Mouse (Mus musculus) neural tube, embryonic 14.5 days (tissue): ENCODE data around the gene Rnase11. TPM values are rescaled to one million over a fixed set of nuclear protein-coding genes. Genes with fewer than 3 reads are reported as not detected.

ENCODE experiments used
- ATAC-seq: fragments of 200-750 bp; cut with Nextera tagmentation; 2 replicates; pipeline ENCODE4 v1.8.0; 2017; ENCODE audit warnings: low read depth, mild to moderate bottlenecking, moderate TSS enrichment, moderate library complexity
- H3K27ac ChIP-seq: fragments of 300-500 bp; sonication (generic); 2 replicates; pipeline ENCODE4 v1.5.1; 2014; ENCODE audit warnings: low read depth, mild to moderate bottlenecking, control low read depth, low read length, moderate library complexity, mixed read lengths
- H3K27me3 ChIP-seq: fragments of 300-500 bp; sonication (generic); 2 replicates; pipeline ENCODE4 v1.6.1; 2014; ENCODE audit warnings: low read length; ENCODE audit not compliant: control insufficient read depth, insufficient read depth
- H3K36me3 ChIP-seq: fragments of 300-500 bp; sonication (generic); 2 replicates; pipeline ENCODE4 v1.6.1; 2014; ENCODE audit warnings: low read length, mixed read lengths; ENCODE audit not compliant: control insufficient read depth, insufficient read depth
- H3K4me1 ChIP-seq: fragments of 300-500 bp; sonication (generic); 2 replicates; pipeline ENCODE4 v1.6.1; 2014; ENCODE audit warnings: low read length; ENCODE audit not compliant: control insufficient read depth, insufficient read depth
- H3K4me2 ChIP-seq: fragments of 300-500 bp; sonication (generic); 2 replicates; pipeline ENCODE4 v1.6.1; 2014; ENCODE audit warnings: mild to moderate bottlenecking, low read depth, low read length, control low read depth
- H3K4me3 ChIP-seq: fragments of 300-500 bp; sonication (generic); 2 replicates; pipeline ENCODE4 v1.5.1; 2014; ENCODE audit warnings: low read depth, low read length, control low read depth, mixed read lengths
- H3K9ac ChIP-seq: fragments of 300-500 bp; sonication (generic); replicated peaks from 2 replicates; pipeline ENCODE4 v1.6.1; 2014; ENCODE audit warnings: low read depth, mild to moderate bottlenecking, control low read depth, low read length, mixed read lengths
- H3K9me3 ChIP-seq: fragments of 300-500 bp; sonication (generic); 2 replicates; pipeline ENCODE4 v1.6.1; 2016; ENCODE audit warnings: low read length; ENCODE audit not compliant: control insufficient read depth
- WGBS: fragments of 180-500 bp; shearing (Covaris S2); extraction: QIAGEN DNeasy Blood & Tissue Kit; methylation state at CpG from one replicate; pipeline ENCODE4 v1.1.7; 2014; 5-methylcytosine and 5-hydroxymethylcytosine counted together
- polyA plus RNA-seq: library from polyadenylated mRNA; unstranded; fragments of >200 nt; fragmentation: Nextera tagmentation; extraction: Ambion mirVana; gene quantifications from 2 replicates; pipeline ENCODE4 v1.2.1, GENCODE M21; 2014

Gene Rnase11
- polyA plus RNA-seq, 1 experiment from 2014 or later: not detected

DNA sequence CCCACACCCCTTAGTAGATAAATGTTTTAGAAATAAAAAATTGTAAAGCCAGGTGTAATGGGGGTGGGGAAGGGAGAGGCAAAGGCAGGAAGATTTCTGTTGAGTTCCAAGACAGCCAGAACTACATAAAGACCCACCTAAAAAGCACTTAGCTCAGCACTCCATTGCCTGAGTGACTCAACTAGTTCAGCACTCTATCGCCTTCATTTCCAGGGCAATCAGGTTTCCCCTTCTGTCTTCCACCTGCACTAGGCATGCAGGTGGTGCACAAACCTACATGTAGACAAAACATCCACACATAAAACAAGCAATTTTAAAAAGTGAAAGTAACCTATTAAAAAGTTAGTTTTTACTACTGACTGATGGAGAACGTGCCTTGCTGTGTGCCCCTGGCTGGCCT, 35.1 kb upstream of the Rnase11 start:
- no peaks in the 10 kb centered on the region for H3K36me3 ChIP-seq
- WGBS: 81% methylated on average over 2 of the region's 2 CpGs
- peaks cover 5% of the 10 kb centered on the region; the same call in 1 of the 2 replicates for H3K4me1 ChIP-seq
- no peak for ATAC-seq
- no peaks in the 10 kb centered on the region for H3K9me3 ChIP-seq
- peaks cover 8% of the 10 kb centered on the region; the same call in 1 of the 2 replicates for H3K27me3 ChIP-seq
- no peak overlapping the region for H3K4me3 ChIP-seq
- no peak overlapping the region for H3K27ac ChIP-seq
- H3K9ac ChIP-seq: no peak overlapping the region
- H3K4me2 ChIP-seq: no peak overlapping the region

DNA sequence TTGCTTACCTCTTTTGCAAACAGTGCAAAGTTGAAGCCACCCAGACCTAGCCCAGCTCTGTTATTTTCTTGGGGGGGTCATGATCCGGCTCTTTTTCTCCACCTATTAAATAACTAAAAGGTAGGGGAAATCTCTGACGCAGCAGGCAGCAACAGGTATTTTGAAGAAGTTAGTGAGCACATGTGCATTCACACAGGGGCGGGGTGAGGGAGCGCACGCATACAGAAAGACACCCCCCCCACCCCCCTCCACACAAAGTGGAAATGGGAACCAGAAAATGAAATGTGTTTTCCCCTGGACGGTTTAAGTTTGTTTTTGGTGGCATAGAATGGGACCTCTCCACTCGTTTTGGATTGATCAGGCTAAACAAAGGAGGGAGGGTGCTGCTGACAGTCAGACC, 33.8 kb upstream of the Rnase11 start:
- H3K27ac ChIP-seq: no peak overlapping the region
- peaks cover 8% of the 10 kb centered on the region; the same call in 1 of the 2 replicates for H3K27me3 ChIP-seq
- peaks cover 5% of the 10 kb centered on the region; the same call in 1 of the 2 replicates for H3K4me1 ChIP-seq
- 15% methylated on average over 7 of the region's 7 CpGs for WGBS
- H3K4me2 ChIP-seq: peak overlapping the region; percentile 67
- no peaks in the 10 kb centered on the region for H3K36me3 ChIP-seq
- no peak overlapping the region for H3K9ac ChIP-seq
- H3K4me3 ChIP-seq: peak overlapping the region; percentile 39
- H3K9me3 ChIP-seq: no peaks in the 10 kb centered on the region
- ATAC-seq: no peak

DNA sequence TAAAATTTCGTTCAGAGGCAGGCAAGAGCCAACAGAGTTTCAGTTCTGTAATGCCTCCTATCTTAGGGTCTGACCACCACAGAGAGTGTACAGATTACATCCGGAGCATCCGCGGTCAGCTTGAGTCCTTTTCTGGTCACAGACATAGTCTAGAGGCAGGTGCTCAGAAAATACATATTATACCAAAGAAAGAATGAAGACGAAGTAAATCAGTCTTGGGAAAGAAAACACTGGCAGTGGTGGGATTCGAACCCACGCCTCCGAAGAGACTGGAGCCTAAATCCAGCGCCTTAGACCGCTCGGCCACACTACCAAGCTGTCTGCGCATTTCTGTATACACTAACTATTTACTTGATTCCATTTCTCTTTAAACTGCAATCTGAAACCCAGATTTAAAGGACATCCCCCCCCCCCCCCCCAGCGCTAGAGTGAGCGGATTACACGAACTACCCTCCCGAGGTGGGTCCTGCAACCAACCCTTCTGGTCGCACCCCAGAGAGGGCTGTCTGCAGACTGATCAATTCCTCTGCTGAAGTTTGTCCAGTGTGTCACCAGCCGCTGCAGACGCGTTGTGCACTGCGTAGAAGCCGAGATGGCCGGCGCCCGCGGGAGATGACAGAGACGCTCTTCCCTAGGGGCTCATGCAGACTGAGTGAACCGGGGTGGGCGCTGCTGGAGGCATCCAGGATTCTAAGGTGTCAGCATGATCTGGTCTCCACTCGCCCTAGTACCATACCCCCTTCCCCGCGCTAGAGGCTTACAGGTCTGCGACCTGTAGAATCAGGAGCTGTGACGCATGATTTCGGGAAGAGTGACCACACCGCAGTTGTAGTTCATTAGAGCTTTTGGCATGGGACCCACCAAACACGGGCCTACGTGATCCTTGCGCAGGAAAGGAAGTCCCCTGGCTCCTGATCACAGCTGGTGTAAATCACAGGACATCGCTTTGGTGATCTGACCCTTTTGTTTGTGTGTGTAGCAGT, 32.9 kb upstream of the Rnase11 start:
- Histone ChIP-seq H3K4me2 (peak overlapping the region; percentile 67), H3K9me3 (no peaks in the 10 kb centered on the region), H3K27me3 (peaks cover 8% of the 10 kb centered on the region; the same call in 1 of the 2 replicates), H3K27ac (no peak overlapping the region), H3K4me1 (peaks cover 5% of the 10 kb centered on the region; the same call in 1 of the 2 replicates), H3K4me3 (peak overlapping the region; percentile 39), H3K36me3 (no peaks in the 10 kb centered on the region), H3K9ac (peak overlapping the region; percentile 41; the same call in 1 of the 2 replicates)
- peak; percentile 77 for ATAC-seq
- WGBS: 4% methylated on average over 38 of the region's 40 CpGs

DNA sequence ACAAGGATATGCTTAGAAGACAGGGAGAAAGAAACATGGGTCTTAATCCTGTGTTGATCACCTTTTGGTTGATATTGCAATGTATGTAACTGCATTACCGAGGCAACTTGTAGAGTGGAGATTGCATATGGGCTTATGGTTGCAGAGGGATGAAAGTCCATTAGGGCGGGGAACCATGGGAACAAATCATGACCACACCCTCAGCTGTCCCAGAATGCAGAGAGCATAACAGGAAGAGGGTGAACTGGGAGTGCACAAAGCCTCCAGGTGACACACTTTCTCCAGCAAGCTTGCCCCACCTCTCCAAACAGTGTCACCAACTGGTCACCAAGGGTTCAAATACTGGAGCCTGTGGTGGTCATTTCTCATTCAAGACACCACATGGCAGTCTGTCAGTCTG, 31.1 kb upstream of the Rnase11 start:
- 95% methylated on average over 2 of the region's 2 CpGs for WGBS
- no peak for ATAC-seq
- Histone ChIP-seq H3K27me3 (peaks cover 8% of the 10 kb centered on the region; the same call in 1 of the 2 replicates), H3K4me3 (no peak overlapping the region), H3K4me1 (peaks cover 5% of the 10 kb centered on the region; the same call in 1 of the 2 replicates), H3K4me2 (no peak overlapping the region), H3K9me3 (no peaks in the 10 kb centered on the region), H3K27ac (no peak overlapping the region), H3K9ac (no peak overlapping the region), H3K36me3 (no peaks in the 10 kb centered on the region)

DNA sequence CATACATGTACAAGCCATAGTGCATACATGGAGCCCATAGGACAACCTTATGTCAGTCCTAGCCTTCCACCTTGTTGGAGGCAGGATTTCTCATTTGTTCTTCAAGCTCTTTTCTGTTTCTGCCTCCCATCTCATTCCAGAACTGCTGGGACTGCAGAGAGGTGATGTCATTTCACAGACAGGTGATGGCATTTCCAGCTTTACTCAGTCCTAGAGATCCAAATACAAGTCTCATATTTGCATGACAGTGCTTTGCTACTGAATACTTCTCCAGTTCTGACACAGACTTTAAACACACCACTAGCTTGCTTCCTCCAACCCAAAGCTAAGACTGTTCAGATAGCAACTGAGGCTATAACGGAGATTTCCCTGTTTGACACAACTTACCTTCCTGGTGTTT, 29.2 kb upstream of the Rnase11 start:
- Histone ChIP-seq H3K36me3 (no peaks in the 10 kb centered on the region), H3K27me3 (peaks cover 8% of the 10 kb centered on the region; the same call in 1 of the 2 replicates), H3K4me1 (peaks cover 5% of the 10 kb centered on the region; the same call in 1 of the 2 replicates), H3K4me2 (no peak overlapping the region), H3K4me3 (no peak overlapping the region), H3K9ac (no peak overlapping the region), H3K27ac (no peak overlapping the region), H3K9me3 (no peaks in the 10 kb centered on the region)
- WGBS: 85% methylated on average over 1 of the region's 1 CpGs
- ATAC-seq: no peak

DNA sequence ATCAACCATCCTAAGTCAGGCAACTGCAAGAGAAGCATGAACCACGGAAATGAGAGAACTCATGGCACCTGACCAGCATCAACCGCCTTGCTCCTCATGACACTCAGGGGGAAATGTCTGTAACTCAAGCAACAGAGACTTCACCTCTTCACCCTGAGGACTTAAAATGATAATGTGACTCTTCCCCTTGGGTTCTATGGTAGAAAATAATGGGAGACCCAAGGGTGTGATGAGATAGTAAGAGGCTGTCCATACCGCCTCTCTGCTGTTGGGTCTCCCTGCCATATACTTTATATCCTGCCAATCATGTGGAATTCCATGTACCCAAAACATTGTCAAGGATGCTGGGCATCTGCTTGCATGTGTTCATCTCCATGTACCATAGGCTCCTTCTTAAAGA, 24.4 kb upstream of the Rnase11 start, which contains the start of gene Olfr750:
Gene Olfr750, minus strand, starts transcription at position 101 of the 400 bp plus-strand sequence.
- WGBS: 83% methylated on average over 3 of the region's 3 CpGs
- no peaks in the 10 kb centered on the region for H3K27me3 ChIP-seq
- H3K4me3 ChIP-seq: no peak within 1 kb of the TSS
- H3K9ac ChIP-seq: no peak within 1 kb of the TSS
- H3K36me3 ChIP-seq: no peaks in the 10 kb centered on the region
- H3K4me2 ChIP-seq: no peak within 1 kb of the TSS
- H3K4me1 ChIP-seq: no peaks in the 10 kb centered on the region
- no peak for ATAC-seq
- no peaks in the 10 kb centered on the region for H3K9me3 ChIP-seq
- no peak within 1 kb of the TSS for H3K27ac ChIP-seq

DNA sequence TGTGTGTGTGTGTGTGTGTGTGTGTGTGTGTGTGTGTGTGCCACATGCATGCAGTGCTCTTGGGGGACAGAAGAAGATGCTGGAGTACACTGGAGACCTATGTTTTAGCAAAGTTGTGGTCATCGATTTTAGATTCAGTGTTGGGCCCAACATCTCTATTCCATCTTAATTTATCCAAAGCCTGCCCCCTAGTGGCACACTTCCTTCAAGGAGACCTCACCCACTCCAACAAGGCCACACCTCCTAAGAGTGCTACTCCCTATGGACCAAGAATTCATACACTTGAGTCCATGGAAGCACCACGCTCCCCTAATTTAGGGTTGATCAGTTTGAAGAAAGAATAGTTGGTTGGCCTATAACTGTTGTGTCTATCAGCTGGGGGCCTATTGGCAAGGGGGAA, 19.7 kb upstream of the Rnase11 start:
- ATAC-seq: no peak
- Histone ChIP-seq H3K4me1 (no peaks in the 10 kb centered on the region), H3K27ac (no peak overlapping the region), H3K4me3 (no peak overlapping the region), H3K9me3 (no peaks in the 10 kb centered on the region), H3K4me2 (no peak overlapping the region), H3K36me3 (no peaks in the 10 kb centered on the region), H3K27me3 (no peaks in the 10 kb centered on the region), H3K9ac (no peak overlapping the region)
- WGBS: 92% methylated on average over 2 of the region's 2 CpGs

DNA sequence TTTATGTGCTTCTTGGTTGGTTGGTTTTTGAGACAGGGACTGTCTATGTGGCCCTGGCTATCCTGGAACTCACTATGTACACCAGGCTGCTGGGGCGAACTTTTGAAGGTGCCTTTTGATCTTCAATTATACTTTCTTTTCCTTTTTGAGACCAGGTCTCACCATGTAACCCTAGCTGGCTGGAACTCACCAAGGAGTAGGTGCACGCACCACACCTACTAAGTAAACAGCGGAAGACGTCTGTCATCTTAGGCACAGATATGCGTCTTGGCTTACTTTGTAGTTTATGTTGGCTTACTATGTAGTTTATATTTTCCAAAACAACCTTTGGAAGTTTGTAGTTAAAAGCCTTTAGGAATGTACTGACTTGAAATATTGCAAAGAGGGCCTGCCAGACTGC, 19.0 kb upstream of the Rnase11 start:
- WGBS: 93% methylated on average over 5 of the region's 5 CpGs
- no peak overlapping the region for H3K27ac ChIP-seq
- no peak for ATAC-seq
- H3K4me3 ChIP-seq: no peak overlapping the region
- H3K27me3 ChIP-seq: no peaks in the 10 kb centered on the region
- H3K4me1 ChIP-seq: no peaks in the 10 kb centered on the region
- H3K9me3 ChIP-seq: no peaks in the 10 kb centered on the region
- no peak overlapping the region for H3K9ac ChIP-seq
- H3K4me2 ChIP-seq: no peak overlapping the region
- H3K36me3 ChIP-seq: no peaks in the 10 kb centered on the region

DNA sequence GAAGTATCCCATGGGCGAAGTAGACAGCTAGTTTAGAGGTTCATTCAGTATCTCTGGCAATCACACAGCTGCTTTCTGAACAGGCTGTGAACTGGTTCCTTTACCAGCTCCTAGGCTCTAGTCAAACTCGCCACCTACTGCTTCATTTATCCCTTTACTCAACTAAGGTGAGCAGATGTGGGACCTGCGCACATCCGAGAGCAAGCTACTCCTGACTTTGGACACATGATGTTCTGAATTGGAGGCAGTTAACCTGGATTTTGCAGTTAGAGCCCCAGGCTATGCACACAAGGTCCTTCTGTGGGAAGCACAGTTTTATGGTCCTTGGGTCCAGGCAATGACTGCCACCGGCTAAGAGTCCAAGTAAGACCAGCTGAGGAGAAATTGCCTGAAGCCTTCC, 10.8 kb upstream of the Rnase11 start:
- H3K9me3 ChIP-seq: no peaks in the 10 kb centered on the region
- 85% methylated on average over 5 of the region's 5 CpGs for WGBS
- ATAC-seq: no peak

More for the DNA sequence above, 10.8 kb upstream of the Rnase11 start:
- no peaks in the 10 kb centered on the region for H3K27me3 ChIP-seq
- H3K4me1 ChIP-seq: no peaks in the 10 kb centered on the region
- H3K27ac ChIP-seq: no peak overlapping the region
- no peaks in the 10 kb centered on the region for H3K36me3 ChIP-seq
- H3K9ac ChIP-seq: no peak overlapping the region
- no peak overlapping the region for H3K4me3 ChIP-seq
- H3K4me2 ChIP-seq: no peak overlapping the region
